Mouse (Mus musculus) bone marrow macrophage, adult 2 months (primary cell): Measurements from ENCODE around the gene Cnot4. TPM values are rescaled to one million over a fixed set of nuclear protein-coding genes. Genes with fewer than 3 reads are reported as not detected.
A peak's percentile ranks its signal among the peaks of the same experiment; 100 is the strongest.

ENCODE experiments used
- H3K27ac ChIP-seq: 2 replicates; pipeline ENCODE4 v1.5.1; 2012; ENCODE audit warnings: low read depth, low read length; ENCODE audit not compliant: insufficient read depth
- H3K4me1 ChIP-seq: 2 replicates; pipeline ENCODE4 v1.6.1; 2012; ENCODE audit warnings: low read length; ENCODE audit not compliant: control insufficient read depth, insufficient read depth
- H3K4me3 ChIP-seq: 2 replicates; pipeline ENCODE4 v1.5.1; 2012; ENCODE audit warnings: mild to moderate bottlenecking, low read length, moderate library complexity; ENCODE audit not compliant: insufficient read depth
- CTCF ChIP-seq: IDR thresholded peaks from 2 replicates; pipeline ENCODE4 v1.5.1; 2012; ENCODE audit warnings: low read depth, mild to moderate bottlenecking, low read length, moderate library complexity
- POLR2A ChIP-seq: IDR thresholded peaks from 2 replicates; pipeline ENCODE4 v1.6.1; 2012; ENCODE audit warnings: mild to moderate bottlenecking, low read depth, low read length, borderline replicate concordance
- polyA plus RNA-seq: library from polyadenylated mRNA; stranded (reverse); fragments of >200 nt; gene quantifications from 2 replicates; pipeline ENCODE4 v1.2.4, GENCODE M21; 2012; ENCODE audit not compliant: missing spikeins, insufficient read depth, insufficient read length

Gene Cnot4
- polyA plus RNA-seq, 1 experiment: 34.2 TPM

DNA sequence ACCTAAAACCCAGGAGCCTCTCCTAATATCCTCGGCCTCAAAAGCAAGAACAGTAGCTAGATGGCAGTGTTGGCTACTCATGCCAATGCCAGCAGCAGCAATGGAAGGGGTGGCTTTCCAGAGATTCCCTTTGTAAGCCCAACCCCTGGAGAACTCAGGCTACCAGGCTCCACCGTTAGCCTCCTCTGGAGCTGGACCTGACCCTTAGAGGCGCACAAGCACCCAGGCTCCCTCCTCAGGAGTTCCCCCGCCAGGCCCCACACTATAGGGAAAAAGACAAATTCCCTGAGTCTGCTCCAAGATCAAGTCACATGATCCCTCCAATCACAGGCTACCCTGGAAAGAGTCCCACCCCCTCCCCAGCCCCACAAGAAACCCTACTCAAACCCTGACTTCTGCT, 134.4 kb downstream of the Cnot4 start:
- H3K4me3 ChIP-seq: no peak overlapping the region
- H3K4me1 ChIP-seq: no peaks in the 10 kb centered on the region
- TF ChIP-seq CTCF (no peak), POLR2A (no peak)

DNA sequence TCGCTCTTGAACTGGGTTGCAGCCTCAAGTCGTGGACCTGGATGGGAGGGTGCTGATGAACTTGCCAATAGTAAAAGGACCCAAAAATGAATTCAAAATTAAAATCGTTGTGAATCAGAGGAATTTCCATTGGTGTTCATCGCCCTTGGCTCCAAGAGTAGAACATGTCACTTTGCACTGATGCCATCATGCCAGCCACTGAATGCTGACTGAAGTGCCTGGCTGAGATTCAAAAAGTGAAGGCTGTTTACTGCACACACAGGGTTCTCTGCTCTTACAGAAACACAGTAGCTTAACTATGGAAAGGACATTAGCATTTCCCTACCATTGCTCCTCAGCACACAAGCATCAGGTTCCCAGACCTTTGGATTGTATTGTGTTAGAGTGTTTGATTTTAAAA, 137.0 kb downstream of the Cnot4 start:
- Histone ChIP-seq H3K4me3 (no peak overlapping the region), H3K27ac (no peak overlapping the region), H3K4me1 (no peaks in the 10 kb centered on the region)
- TF ChIP-seq CTCF (no peak), POLR2A (no peak)

More for the DNA sequence above, 134.4 kb downstream of the Cnot4 start:
- H3K27ac ChIP-seq: no peak overlapping the region

GRCm38 (mm10) chr6:34995265-34995681, 138.3 kb downstream of the Cnot4 start:
- H3K4me3 ChIP-seq: peak overlapping the region; percentile 48

DNA sequence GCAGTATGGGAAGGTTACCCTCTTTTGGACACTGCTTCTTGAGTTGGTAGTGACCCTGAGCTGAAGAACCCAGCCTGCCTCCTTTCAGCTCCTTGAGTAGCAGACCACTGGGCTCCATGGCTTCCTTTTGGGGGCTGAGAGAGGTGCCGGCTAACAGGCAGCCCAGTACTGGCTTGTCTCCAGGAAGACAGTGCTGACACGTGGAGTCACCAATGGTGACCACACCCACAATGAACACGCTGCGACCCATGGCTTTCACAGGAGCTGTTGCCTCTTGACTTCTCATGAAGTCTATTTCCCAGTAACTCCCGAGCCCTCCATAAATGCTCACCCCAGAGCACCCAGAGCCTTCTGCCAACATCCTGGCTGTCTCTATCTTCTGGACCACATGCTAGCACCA, 138.8 kb downstream of the Cnot4 start:
- no peak overlapping the region for H3K27ac ChIP-seq
- no peak for TF ChIP-seq CTCF
- no peak for TF ChIP-seq POLR2A
- peak overlapping the region; percentile 48 for H3K4me3 ChIP-seq

More at GRCm38 (mm10) chr6:34995265-34995681, 138.3 kb downstream of the Cnot4 start:
- Histone ChIP-seq H3K4me1 (no peaks in the 10 kb centered on the region), H3K27ac (no peak overlapping the region)
- TF ChIP-seq POLR2A (no peak), CTCF (peak; percentile 79)

DNA sequence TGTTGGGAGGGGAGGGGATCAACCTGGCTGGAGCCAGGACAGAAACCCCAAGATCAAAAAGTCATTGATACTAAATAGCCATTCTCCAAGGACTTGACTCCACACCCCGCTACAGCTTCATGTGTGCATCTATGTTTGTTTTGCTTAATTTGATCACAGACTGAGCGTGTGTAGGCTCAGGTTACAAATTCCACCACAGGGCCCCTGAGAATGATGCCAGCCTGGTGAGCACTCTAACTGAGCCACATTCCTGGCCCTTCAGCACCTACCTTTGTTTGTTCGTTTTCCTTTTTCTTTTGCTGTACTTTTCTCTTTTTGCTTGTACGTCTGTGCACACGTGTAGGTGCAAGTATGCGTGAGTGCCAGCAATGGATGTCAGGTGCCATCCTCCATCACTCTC, 144.3 kb downstream of the Cnot4 start:
- TF ChIP-seq POLR2A: no peak
- no peak overlapping the region for H3K27ac ChIP-seq
- H3K4me1 ChIP-seq: peaks cover 4% of the 10 kb centered on the region
- no peak overlapping the region for H3K4me3 ChIP-seq

More for the DNA sequence above, 138.8 kb downstream of the Cnot4 start:
- no peaks in the 10 kb centered on the region for H3K4me1 ChIP-seq

- TF ChIP-seq POLR2A: no peak
- TF ChIP-seq CTCF: no peak
- no peak within 1 kb of the TSS for H3K27ac ChIP-seq
- no peak within 1 kb of the TSS for H3K4me3 ChIP-seq
- peaks cover 4% of the 10 kb centered on the region for H3K4me1 ChIP-seq
These were observed 145.3 kb downstream of the Cnot4 start, which contains the start of gene Slc23a4 for GRCm38 (mm10) chr6:34988081-34988761. Gene Slc23a4, minus strand, starts transcription at chr6:34988404.

DNA sequence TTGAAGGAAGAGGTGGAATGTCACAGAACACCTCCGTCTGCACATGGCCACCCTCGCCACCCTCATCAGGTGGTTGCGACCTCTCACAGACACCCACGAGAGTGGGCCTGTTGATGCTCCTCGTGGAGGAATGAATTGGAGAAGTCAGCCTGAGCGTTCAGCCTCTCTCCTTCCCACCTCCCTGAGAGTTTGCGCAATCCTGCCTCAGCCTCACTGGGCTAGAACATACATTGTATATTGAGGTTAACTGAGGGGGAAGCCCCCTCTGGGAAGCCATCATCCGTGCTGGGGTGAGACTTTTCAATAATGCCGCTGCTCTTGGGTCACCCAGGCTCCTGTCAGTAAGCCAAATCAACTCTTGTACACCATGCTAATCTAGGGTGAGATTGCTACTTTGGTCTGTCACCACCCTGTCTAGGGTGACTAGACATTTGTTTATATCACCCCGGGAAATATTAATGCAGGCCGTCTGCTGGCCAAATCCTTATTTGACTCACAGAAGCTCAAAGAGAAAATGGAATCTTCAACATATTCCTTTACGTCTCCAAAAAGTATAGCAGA, 146.4 kb downstream of the Cnot4 start:
- Histone ChIP-seq H3K4me3 (no peak overlapping the region), H3K4me1 (peaks cover 4% of the 10 kb centered on the region), H3K27ac (no peak overlapping the region)
- TF ChIP-seq POLR2A (no peak), CTCF (no peak)

GRCm38 (mm10) chr6:34980661-34981060, 152.9 kb downstream of the Cnot4 start:
- H3K4me1 ChIP-seq: peaks cover under 1% of the 10 kb centered on the region; the same call in 1 of the 2 replicates
- TF ChIP-seq POLR2A (no peak), CTCF (no peak)
- H3K4me3 ChIP-seq: no peak overlapping the region
- H3K27ac ChIP-seq: no peak overlapping the region

DNA sequence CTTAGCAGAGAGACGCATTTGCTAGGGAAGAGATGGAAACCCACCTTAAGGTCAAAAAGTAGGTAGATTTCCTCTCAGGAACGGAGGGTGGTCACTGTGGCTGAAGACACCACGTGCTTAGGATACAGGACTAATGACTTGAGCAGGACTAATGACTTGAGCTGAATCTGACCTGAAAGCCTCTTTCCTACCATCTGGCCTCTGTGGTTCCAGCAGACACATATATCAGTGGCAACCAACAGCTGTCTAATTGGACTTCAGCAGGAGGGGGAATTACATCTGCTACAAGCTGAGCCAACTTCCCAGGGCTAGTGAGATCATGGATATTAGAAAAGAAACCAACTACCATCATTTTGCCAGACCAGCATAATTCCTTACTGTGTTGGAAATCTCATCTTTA, 154.2 kb downstream of the Cnot4 start:
- Histone ChIP-seq H3K4me3 (no peak overlapping the region), H3K27ac (no peak overlapping the region), H3K4me1 (no peaks in the 10 kb centered on the region)
- no peak for TF ChIP-seq CTCF
- TF ChIP-seq POLR2A: no peak

Other genes starting within 250 kb of the Cnot4 start
- 85.3 and 90.3 TPM in 2 replicates for gene Wdr91, start 222.8 kb downstream of the Cnot4 start, polyA plus RNA-seq
- gene Stra8, start 213.6 kb downstream of the Cnot4 start, polyA plus RNA-seq: not detected in 2 replicates
- not detected in 2 replicates for gene Slc23a4, start 145.3 kb downstream of the Cnot4 start, polyA plus RNA-seq
- gene Nup205, start 43.7 kb upstream of the Cnot4 start, polyA plus RNA-seq: 20.0 and 22.6 TPM in 2 replicates
- not detected in 2 replicates for gene Slc13a4, start 174.4 kb upstream of the Cnot4 start, polyA plus RNA-seq
- not detected in 2 replicates for gene Fam180a, start 192.4 kb upstream of the Cnot4 start, polyA plus RNA-seq